Mouse (Mus musculus): ENCODE measurements at regions not wholly inside any gene's neighbourhood (a gene's known extent, or its start where the extent isn't known, plus 50 kb on each side); places are given as distances from the start of the nearest gene placed in this dataset.

- no peaks in the 10 kb centered on the region for H3K4me1 ChIP-seq (ENCODE audit: control insufficient read depth, insufficient read depth, low read length)
- H3K4me3 ChIP-seq (replicated peaks; ENCODE audit: extremely low read depth, low read depth, low read length): no peak overlapping the region
- no peak for DNase-seq
- TF ChIP-seq POLR2A (IDR thresholded peaks at IDR 0.05; ENCODE audit: borderline replicate concordance, extremely low read depth, low read depth, low read length) (no peak), CTCF (IDR thresholded peaks at IDR 0.05; ENCODE audit: insufficient read depth, low read length) (no peak)
- WGBS: 39% methylated on average over 1 of the region's 1 CpGs
Measured at GRCm38 (mm10) chrX:77307374-77307773, 203.4 kb upstream of the Tbl1x start.

GRCm38 (mm10) chrX:77314384-77314783 is 196.4 kb upstream of the Tbl1x start:
- Histone ChIP-seq H3K4me1 (ENCODE audit: control insufficient read depth, insufficient read depth, low read length) (no peaks in the 10 kb centered on the region), H3K4me3 (replicated peaks; ENCODE audit: extremely low read depth, low read depth, low read length) (no peak overlapping the region)
- TF ChIP-seq CTCF (IDR thresholded peaks at IDR 0.05; ENCODE audit: insufficient read depth, low read length) (no peak), POLR2A (IDR thresholded peaks at IDR 0.05; ENCODE audit: borderline replicate concordance, extremely low read depth, low read depth, low read length) (no peak)
- peak; percentile 5 for DNase-seq
- WGBS: 57% methylated on average over 3 of the region's 3 CpGs

GRCm38 (mm10) chrX:77323644-77324043 is 187.2 kb upstream of the Tbl1x start:
- no peaks in the 10 kb centered on the region for H3K4me1 ChIP-seq (ENCODE audit: control insufficient read depth, insufficient read depth, low read length)
- 29% methylated on average over 4 of the region's 4 CpGs for WGBS
- DNase-seq: no peak
- no peak overlapping the region for H3K4me3 ChIP-seq (replicated peaks; ENCODE audit: extremely low read depth, low read depth, low read length)
- TF ChIP-seq CTCF (IDR thresholded peaks at IDR 0.05; ENCODE audit: insufficient read depth, low read length): no peak
- no peak for TF ChIP-seq POLR2A (IDR thresholded peaks at IDR 0.05; ENCODE audit: borderline replicate concordance, extremely low read depth, low read depth, low read length)

GRCm38 (mm10) chrX:77353181-77353580 is 157.6 kb upstream of the Tbl1x start:
- WGBS: 28% methylated on average over 2 of the region's 2 CpGs
- no peak for DNase-seq
- H3K4me3 ChIP-seq (replicated peaks; ENCODE audit: extremely low read depth, low read depth, low read length): no peak overlapping the region
- H3K4me1 ChIP-seq (ENCODE audit: control insufficient read depth, insufficient read depth, low read length): no peaks in the 10 kb centered on the region
- TF ChIP-seq POLR2A (IDR thresholded peaks at IDR 0.05; ENCODE audit: borderline replicate concordance, extremely low read depth, low read depth, low read length) (no peak), CTCF (IDR thresholded peaks at IDR 0.05; ENCODE audit: insufficient read depth, low read length) (no peak)

- H3K4me1 ChIP-seq (ENCODE audit: control insufficient read depth, insufficient read depth, low read length): no peaks in the 10 kb centered on the region
- WGBS: 59% methylated on average over 2 of the region's 2 CpGs
- H3K4me3 ChIP-seq (replicated peaks; ENCODE audit: extremely low read depth, low read depth, low read length): no peak overlapping the region
- TF ChIP-seq POLR2A (IDR thresholded peaks at IDR 0.05; ENCODE audit: borderline replicate concordance, extremely low read depth, low read depth, low read length): no peak
- TF ChIP-seq CTCF (IDR thresholded peaks at IDR 0.05; ENCODE audit: insufficient read depth, low read length): no peak
- no peak for DNase-seq
Measured at GRCm38 (mm10) chrX:77360551-77360950, 150.3 kb upstream of the Tbl1x start.

GRCm38 (mm10) chrX:77361106-77361505 is 149.7 kb upstream of the Tbl1x start:
- no peak for DNase-seq
- TF ChIP-seq CTCF (IDR thresholded peaks at IDR 0.05; ENCODE audit: insufficient read depth, low read length): no peak
- no peak for TF ChIP-seq POLR2A (IDR thresholded peaks at IDR 0.05; ENCODE audit: borderline replicate concordance, extremely low read depth, low read depth, low read length)
- H3K4me1 ChIP-seq (ENCODE audit: control insufficient read depth, insufficient read depth, low read length): no peaks in the 10 kb centered on the region
- H3K4me3 ChIP-seq (replicated peaks; ENCODE audit: extremely low read depth, low read depth, low read length): no peak overlapping the region
- 58% methylated on average over 2 of the region's 2 CpGs for WGBS

GRCm38 (mm10) chrX:77363657-77364056 is 147.2 kb upstream of the Tbl1x start:
- Histone ChIP-seq H3K4me3 (replicated peaks; ENCODE audit: extremely low read depth, low read depth, low read length) (no peak overlapping the region), H3K4me1 (ENCODE audit: control insufficient read depth, insufficient read depth, low read length) (no peaks in the 10 kb centered on the region)
- no peak for TF ChIP-seq CTCF (IDR thresholded peaks at IDR 0.05; ENCODE audit: insufficient read depth, low read length)
- no peak for TF ChIP-seq POLR2A (IDR thresholded peaks at IDR 0.05; ENCODE audit: borderline replicate concordance, extremely low read depth, low read depth, low read length)
- DNase-seq: no peak
- 22% methylated on average over 1 of the region's 1 CpGs for WGBS

- no peak for DNase-seq
Measured at GRCm38 (mm10) chrX:77367351-77367750, 143.5 kb upstream of the Tbl1x start.

GRCm38 (mm10) chrX:77387271-77387670 is 123.5 kb upstream of the Tbl1x start:
- WGBS: 81% methylated on average over 1 of the region's 1 CpGs
- TF ChIP-seq POLR2A (IDR thresholded peaks at IDR 0.05; ENCODE audit: borderline replicate concordance, extremely low read depth, low read depth, low read length) (no peak), CTCF (IDR thresholded peaks at IDR 0.05; ENCODE audit: insufficient read depth, low read length) (no peak)

More at GRCm38 (mm10) chrX:77367351-77367750, 143.5 kb upstream of the Tbl1x start:
- Histone ChIP-seq H3K4me3 (replicated peaks; ENCODE audit: extremely low read depth, low read depth, low read length) (no peak overlapping the region), H3K4me1 (ENCODE audit: control insufficient read depth, insufficient read depth, low read length) (no peaks in the 10 kb centered on the region)
- no peak for TF ChIP-seq CTCF (IDR thresholded peaks at IDR 0.05; ENCODE audit: insufficient read depth, low read length)
- no peak for TF ChIP-seq POLR2A (IDR thresholded peaks at IDR 0.05; ENCODE audit: borderline replicate concordance, extremely low read depth, low read depth, low read length)

GRCm38 (mm10) chrX:77391760-77392446 is 118.9 kb upstream of the Tbl1x start:
- Histone ChIP-seq H3K4me1 (ENCODE audit: control insufficient read depth, insufficient read depth, low read length) (no peaks in the 10 kb centered on the region), H3K4me3 (replicated peaks; ENCODE audit: extremely low read depth, low read depth, low read length) (no peak overlapping the region)
- no peak for DNase-seq
- TF ChIP-seq CTCF (IDR thresholded peaks at IDR 0.05; ENCODE audit: insufficient read depth, low read length): no peak
- TF ChIP-seq POLR2A (IDR thresholded peaks at IDR 0.05; ENCODE audit: borderline replicate concordance, extremely low read depth, low read depth, low read length): no peak
- WGBS: 72% methylated on average over 4 of the region's 4 CpGs

More at GRCm38 (mm10) chrX:77387271-77387670, 123.5 kb upstream of the Tbl1x start:
- no peak for DNase-seq
- H3K4me3 ChIP-seq (replicated peaks; ENCODE audit: extremely low read depth, low read depth, low read length): no peak overlapping the region
- no peaks in the 10 kb centered on the region for H3K4me1 ChIP-seq (ENCODE audit: control insufficient read depth, insufficient read depth, low read length)

Measured in lung, adult 2 months (tissue).